Mouse (Mus musculus) ZHBTc4 (cell line): ENCODE data around the gene Tmod1.

Source experiments
- DNase-seq: peaks from one replicate; pipeline ENCODE4 v3.0.0-alpha.2; 2011; ENCODE audit warnings: low read depth, low spot score

The Tmod1 gene

DNA sequence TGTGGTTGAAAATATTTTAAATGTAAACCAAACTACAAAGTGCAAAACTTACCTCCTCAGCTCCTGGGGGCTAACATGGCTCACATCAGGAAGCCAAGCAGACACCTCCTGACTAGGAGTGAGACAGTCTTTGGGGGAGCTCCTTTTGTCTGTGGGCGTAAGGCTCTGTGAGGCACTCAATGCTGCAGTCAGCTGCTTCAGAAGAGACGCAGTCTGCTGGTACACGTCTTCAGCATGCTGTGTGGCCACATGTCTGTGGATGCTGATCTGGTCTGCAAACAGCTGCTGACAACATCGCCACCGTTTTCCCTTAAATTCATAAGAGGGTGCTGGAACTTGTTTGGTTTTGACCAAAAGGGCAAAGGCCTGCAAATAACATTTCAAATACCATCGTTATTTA, 93.1 kb downstream of the Tmod1 start:
- DNase-seq = no peak

- DNase-seq = no peak
Observed at GRCm38 (mm10) chr4:46137629-46138286, 99.0 kb downstream of the Tmod1 start.

DNA sequence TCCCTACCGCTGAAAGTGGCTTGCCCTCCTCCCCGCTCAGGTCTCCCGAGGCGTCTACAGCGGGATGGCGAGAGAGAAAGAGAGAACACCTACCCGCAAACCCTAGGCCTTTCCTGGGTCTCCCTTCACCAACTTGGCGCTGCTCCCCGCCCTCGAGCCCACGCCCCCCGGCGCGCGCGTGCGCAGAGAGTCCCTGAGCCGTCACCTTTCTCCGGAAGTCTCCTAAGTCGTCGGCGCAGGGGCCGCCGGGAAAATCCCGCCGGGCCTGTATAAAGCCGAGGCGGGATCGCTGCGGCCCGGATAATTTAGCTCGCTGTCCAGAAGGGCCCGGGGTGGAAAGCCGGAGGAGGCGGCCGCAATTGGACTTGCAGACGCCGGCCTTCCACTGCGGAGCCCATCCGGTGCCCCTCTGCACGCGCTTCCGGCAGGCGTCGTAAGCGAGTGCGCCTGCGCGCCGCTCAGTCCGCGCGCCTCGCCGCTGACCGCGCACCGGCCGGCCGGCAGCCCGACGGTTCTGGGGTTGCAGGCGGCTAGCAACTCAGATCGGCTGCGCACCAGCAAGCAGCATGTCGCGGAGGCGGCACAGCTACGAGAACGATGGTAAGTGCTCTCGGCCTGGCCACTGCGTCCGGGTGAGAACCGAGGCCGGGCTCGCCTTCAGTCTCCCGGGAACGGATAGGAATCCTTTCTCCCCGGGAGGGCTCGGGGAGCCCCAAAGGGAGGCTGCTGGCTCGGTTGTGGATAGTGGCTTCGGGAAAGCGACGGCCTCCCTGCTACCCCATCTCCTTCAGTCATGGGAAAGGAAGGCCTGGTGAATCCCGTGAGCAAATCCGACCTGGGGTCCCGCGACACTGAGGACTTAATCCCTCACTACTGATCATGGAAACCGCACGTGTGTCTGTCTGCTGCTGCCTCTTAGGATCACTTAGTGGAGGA, 99.8 kb downstream of the Tmod1 start, which contains the start of the genes Ncbp1 and Tstd2:
Ncbp1 (plus strand) TSS at position 327 of the 936 bp plus-strand sequence.
Tstd2 (minus strand) TSS at position 408 of the 936 bp plus-strand sequence.
- DNase-seq = peak; percentile 97

GRCm38 (mm10) chr4:46144323-46144722, 105.6 kb downstream of the Tmod1 start:
- DNase-seq = peak; percentile 78

GRCm38 (mm10) chr4:46146881-46147280, 108.1 kb downstream of the Tmod1 start:
- DNase-seq = no peak

DNA sequence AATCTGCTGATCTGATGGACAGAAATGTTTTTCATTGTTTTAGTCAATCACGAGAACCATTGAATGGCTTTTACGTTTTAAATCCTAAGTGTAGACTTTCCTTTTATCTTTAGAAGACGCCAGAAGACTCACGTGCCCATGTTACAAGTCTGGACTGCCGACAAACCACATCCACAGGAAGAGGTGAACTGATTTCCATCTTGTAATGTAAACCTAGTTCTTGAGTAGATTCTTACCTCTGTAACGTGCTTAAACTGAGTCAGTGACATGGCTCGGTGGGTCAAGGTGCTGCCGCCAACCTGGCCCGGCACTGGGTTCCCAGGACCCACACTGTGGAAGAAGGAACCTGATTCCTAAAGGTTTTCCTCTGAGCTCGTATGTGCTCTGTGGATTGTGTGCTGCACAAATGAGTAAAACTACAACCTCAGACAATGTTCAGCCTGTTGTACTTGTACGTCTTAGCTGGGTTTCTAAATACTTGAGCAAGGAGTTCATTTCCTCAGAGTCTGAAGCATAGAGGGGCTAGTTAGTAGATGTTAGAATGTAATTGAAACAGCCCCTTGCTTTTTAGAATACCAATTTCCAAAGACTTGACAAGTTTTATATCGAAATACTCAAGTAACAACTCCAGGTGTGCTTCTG, 113.3 kb downstream of the Tmod1 start:
- no peak for DNase-seq

DNA sequence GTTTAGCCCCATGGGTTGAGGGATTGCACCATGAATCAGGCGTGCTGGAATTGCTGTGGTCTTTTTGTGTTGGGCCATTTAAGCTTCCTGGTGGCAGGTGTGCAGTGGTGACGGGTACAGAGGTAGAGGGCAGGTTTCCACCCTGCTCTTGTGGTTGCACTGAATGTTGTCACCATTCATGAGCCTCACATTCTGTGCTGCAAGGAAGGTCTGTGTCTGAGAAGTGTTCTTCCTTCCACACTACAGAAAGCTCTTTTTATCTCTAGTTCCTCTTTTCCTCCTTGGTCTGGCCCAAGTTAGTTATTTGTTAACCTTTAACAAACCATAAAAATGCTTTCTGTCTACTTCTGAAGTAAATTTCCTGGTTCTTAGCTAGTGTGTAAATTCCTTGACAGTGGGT, 125.3 kb downstream of the Tmod1 start:
- no peak for DNase-seq
